Mouse (Mus musculus) heart, embryonic 16.5 days (tissue): Measurements from ENCODE around the gene Lrrk1. TPM values are rescaled to one million over a fixed set of nuclear protein-coding genes. Genes with fewer than 3 reads are reported as not detected.
A peak's percentile ranks its signal among the peaks of the same experiment; 100 is the strongest.

Source experiments
- ATAC-seq: fragments of 200-750 bp; cut with Nextera tagmentation; replicated peaks from 2 replicates; pipeline ENCODE4 v1.8.0; 2017; ENCODE audit warnings: moderate number of reproducible peaks; ENCODE audit not compliant: insufficient read depth, low FRiP score; ENCODE audit errors: extremely low read depth
- H3K27ac ChIP-seq: fragments of 300-500 bp; sonication (generic); 2 replicates; pipeline ENCODE4 v1.5.1; 2014; ENCODE audit warnings: mild to moderate bottlenecking, low read length, control low read depth, moderate library complexity
- H3K27me3 ChIP-seq: fragments of 300-500 bp; sonication (generic); 2 replicates; pipeline ENCODE4 v1.6.1; 2014; ENCODE audit warnings: low read length, mixed read lengths; ENCODE audit not compliant: control insufficient read depth, insufficient read depth
- H3K36me3 ChIP-seq: fragments of 300-500 bp; sonication (generic); 2 replicates; pipeline ENCODE4 v1.6.1; 2014; ENCODE audit not compliant: control insufficient read depth, insufficient read depth
- H3K4me1 ChIP-seq: fragments of 300-500 bp; sonication (generic); 2 replicates; pipeline ENCODE4 v1.6.1; 2014; ENCODE audit warnings: low read length, mixed read lengths; ENCODE audit not compliant: control insufficient read depth, insufficient read depth
- H3K4me2 ChIP-seq: fragments of 300-500 bp; sonication (generic); 2 replicates; pipeline ENCODE4 v1.6.1; 2014; ENCODE audit warnings: low read depth, mild to moderate bottlenecking, control low read depth, low read length
- H3K4me3 ChIP-seq: fragments of 300-500 bp; sonication (generic); 2 replicates; pipeline ENCODE4 v1.5.1; 2014; ENCODE audit warnings: mild to moderate bottlenecking, control low read depth, low read length
- H3K9ac ChIP-seq: fragments of 300-500 bp; sonication (generic); 2 replicates; pipeline ENCODE4 v1.6.1; 2014; ENCODE audit warnings: low read length, control low read depth
- H3K9me3 ChIP-seq: fragments of 300-500 bp; sonication (generic); replicated peaks from 2 replicates; pipeline ENCODE4 v1.6.1; 2016; ENCODE audit warnings: low read length; ENCODE audit not compliant: control insufficient read depth
- WGBS: fragments of 180-500 bp; shearing (Covaris S2); extraction: QIAGEN DNeasy Blood & Tissue Kit; methylation state at CpG from one replicate; pipeline ENCODE4 v1.1.7; 2014; 5-methylcytosine and 5-hydroxymethylcytosine counted together
- polyA plus RNA-seq: library from polyadenylated mRNA; unstranded; fragments of >200 nt; fragmentation: Nextera tagmentation; extraction: Ambion mirVana; gene quantifications from 2 replicates; pipeline ENCODE4 v1.2.1, GENCODE M21; 2015

Lrrk1 gene
- polyA plus RNA-seq, 1 experiment from 2014 or later = 8.4 TPM

GRCm38 (mm10) chr7:66354911-66355310, 33.2 kb downstream of the Lrrk1 start:
- no peak overlapping the region for H3K27ac ChIP-seq
- H3K27me3 ChIP-seq = no peaks in the 10 kb centered on the region
- H3K4me3 ChIP-seq = no peak overlapping the region
- no peaks in the 10 kb centered on the region for H3K4me1 ChIP-seq
- WGBS = 46% methylated on average over 3 of the region's 3 CpGs
- no peak overlapping the region for H3K9ac ChIP-seq
- peaks cover 4% of the 10 kb centered on the region; the same call in 1 of the 2 replicates for H3K36me3 ChIP-seq
- no peak overlapping the region for H3K4me2 ChIP-seq
- peaks cover 3% of the 10 kb centered on the region for H3K9me3 ChIP-seq
- no peak for ATAC-seq

GRCm38 (mm10) chr7:66351074-66351473, 37.1 kb downstream of the Lrrk1 start:
- no peak for ATAC-seq
- Histone ChIP-seq H3K36me3 (no peaks in the 10 kb centered on the region), H3K9ac (no peak overlapping the region), H3K27ac (no peak overlapping the region), H3K27me3 (no peaks in the 10 kb centered on the region), H3K4me2 (no peak overlapping the region), H3K9me3 (no peaks in the 10 kb centered on the region), H3K4me1 (no peaks in the 10 kb centered on the region), H3K4me3 (no peak overlapping the region)
- WGBS = 75% methylated on average over 4 of the region's 4 CpGs

GRCm38 (mm10) chr7:66349670-66350069, 38.5 kb downstream of the Lrrk1 start:
- no peaks in the 10 kb centered on the region for H3K27me3 ChIP-seq
- no peak overlapping the region for H3K4me3 ChIP-seq
- no peak overlapping the region for H3K4me2 ChIP-seq
- no peak overlapping the region for H3K27ac ChIP-seq
- WGBS = 59% methylated on average over 11 of the region's 11 CpGs
- H3K9me3 ChIP-seq = no peaks in the 10 kb centered on the region
- H3K4me1 ChIP-seq = no peaks in the 10 kb centered on the region
- no peaks in the 10 kb centered on the region for H3K36me3 ChIP-seq
- ATAC-seq = no peak
- no peak overlapping the region for H3K9ac ChIP-seq

GRCm38 (mm10) chr7:66348588-66348987, 39.6 kb downstream of the Lrrk1 start:
- H3K27ac ChIP-seq = no peak overlapping the region
- H3K4me2 ChIP-seq = no peak overlapping the region
- WGBS = 80% methylated on average over 10 of the region's 10 CpGs
- no peaks in the 10 kb centered on the region for H3K9me3 ChIP-seq
- H3K27me3 ChIP-seq = no peaks in the 10 kb centered on the region
- ATAC-seq = no peak
- H3K9ac ChIP-seq = no peak overlapping the region
- H3K4me3 ChIP-seq = no peak overlapping the region
- H3K4me1 ChIP-seq = no peaks in the 10 kb centered on the region
- no peaks in the 10 kb centered on the region for H3K36me3 ChIP-seq

- no peak for ATAC-seq
- Histone ChIP-seq H3K9me3 (no peaks in the 10 kb centered on the region), H3K4me2 (no peak overlapping the region), H3K4me3 (no peak overlapping the region), H3K9ac (no peak overlapping the region), H3K27ac (no peak overlapping the region), H3K27me3 (no peaks in the 10 kb centered on the region), H3K4me1 (no peaks in the 10 kb centered on the region), H3K36me3 (no peaks in the 10 kb centered on the region)
- 67% methylated on average over 9 of the region's 9 CpGs for WGBS
Observed at GRCm38 (mm10) chr7:66346959-66347663, 41.0 kb downstream of the Lrrk1 start.

GRCm38 (mm10) chr7:66343307-66343706, 44.8 kb downstream of the Lrrk1 start:
- no peak overlapping the region for H3K27ac ChIP-seq
- H3K9ac ChIP-seq = no peak overlapping the region
- ATAC-seq = no peak
- H3K27me3 ChIP-seq = no peaks in the 10 kb centered on the region
- H3K4me3 ChIP-seq = no peak overlapping the region
- no peaks in the 10 kb centered on the region for H3K36me3 ChIP-seq
- 75% methylated on average over 5 of the region's 5 CpGs for WGBS
- no peak overlapping the region for H3K4me2 ChIP-seq
- H3K4me1 ChIP-seq = peaks cover 14% of the 10 kb centered on the region
- H3K9me3 ChIP-seq = no peaks in the 10 kb centered on the region

GRCm38 (mm10) chr7:66342831-66343230, 45.3 kb downstream of the Lrrk1 start:
- H3K27me3 ChIP-seq = no peaks in the 10 kb centered on the region
- no peak overlapping the region for H3K9ac ChIP-seq
- no peak overlapping the region for H3K4me3 ChIP-seq
- no peak for ATAC-seq
- peaks cover 14% of the 10 kb centered on the region for H3K4me1 ChIP-seq
- H3K4me2 ChIP-seq = no peak overlapping the region
- no peaks in the 10 kb centered on the region for H3K9me3 ChIP-seq
- H3K36me3 ChIP-seq = no peaks in the 10 kb centered on the region
- WGBS = 63% methylated on average over 6 of the region's 6 CpGs
- 0 out of 2 replicates have a peak overlapping the region, but pooled peaks have one; percentile 16 for H3K27ac ChIP-seq

GRCm38 (mm10) chr7:66342323-66342722, 45.8 kb downstream of the Lrrk1 start:
- Histone ChIP-seq H3K4me1 (peaks cover 14% of the 10 kb centered on the region), H3K9me3 (no peaks in the 10 kb centered on the region), H3K36me3 (no peaks in the 10 kb centered on the region), H3K27ac (no peak overlapping the region), H3K4me2 (no peak overlapping the region), H3K4me3 (no peak overlapping the region), H3K9ac (no peak overlapping the region), H3K27me3 (no peaks in the 10 kb centered on the region)
- ATAC-seq = no peak
- WGBS = 37% methylated on average over 4 of the region's 4 CpGs

- H3K4me2 ChIP-seq = peak overlapping the region; percentile 15; the same call in 1 of the 2 replicates
- no peaks in the 10 kb centered on the region for H3K36me3 ChIP-seq
- H3K9ac ChIP-seq = no peak overlapping the region; the same call in 1 of the 2 replicates
- no peaks in the 10 kb centered on the region for H3K9me3 ChIP-seq
- H3K27ac ChIP-seq = peak overlapping the region; percentile 42
- no peak for ATAC-seq
- H3K4me1 ChIP-seq = peaks cover 14% of the 10 kb centered on the region
- H3K27me3 ChIP-seq = no peaks in the 10 kb centered on the region
- no peak overlapping the region for H3K4me3 ChIP-seq
- WGBS = 45% methylated on average over 3 of the region's 3 CpGs
Observed at GRCm38 (mm10) chr7:66340044-66340443, 48.1 kb downstream of the Lrrk1 start.
